ENCODE assay signal across 8 mouse cellular contexts in genomic region chr16:30549966-30550747, GRCm38 (mm10). TPM values are rescaled to one million over a fixed set of nuclear protein-coding genes. Genes with fewer than 3 reads are reported as not detected.
DNase-seq lines count a peak whose midpoint lies in the region; ATAC-seq and TF ChIP-seq lines count a peak whose summit lies in the region.

No protein-coding gene starts in this region.

- H3K4me3 ChIP-seq in embryonic facial prominence, embryonic 10.5 days: peak overlapping the region; percentile 76
- peak overlapping the region; percentile 65 for H3K4me3 ChIP-seq in intestine, postnatal 0 days (ENCODE audit: low read depth, low read length)
- H3K4me3 ChIP-seq in midbrain, embryonic 11.5 days (ENCODE audit: low read depth, low read length): peak overlapping the region; percentile 74

- peaks cover 14% of the 10 kb centered on the region for H3K27me3 ChIP-seq in embryonic facial prominence, embryonic 10.5 days (replicated peaks; ENCODE audit: low read depth, poor library complexity, severe bottlenecking)
- no peaks in the 10 kb centered on the region for H3K27me3 ChIP-seq in intestine, postnatal 0 days (replicated peaks; ENCODE audit: control insufficient read depth, insufficient read depth, low read length)
- no peaks in the 10 kb centered on the region for H3K27me3 ChIP-seq in midbrain, embryonic 11.5 days (ENCODE audit: control insufficient read depth, insufficient read depth, low read length)

- peak; percentile 70 for DNase-seq in urinary bladder, adult 2 months (ENCODE audit: low spot score)
- no peak for DNase-seq in urinary bladder, postnatal 10 days (ENCODE audit: low spot score)
- DNase-seq in embryonic facial prominence, embryonic 10.5 days (ENCODE audit: low spot score): peak; percentile 91
- peak; percentile 99 for DNase-seq in heart, adult 11 months
- DNase-seq in left cerebral cortex, postnatal 4 days: peak; percentile 79
- DNase-seq in midbrain, embryonic 11.5 days (ENCODE audit: low spot score, missing footprints): peak; percentile 99
- DNase-seq in right cerebral cortex, postnatal 4 days: peak; percentile 88

- peak overlapping the region; percentile 77 for H3K9ac ChIP-seq in intestine, postnatal 0 days (ENCODE audit: low read depth, low read length)
- peak overlapping the region; percentile 97 for H3K9ac ChIP-seq in midbrain, embryonic 11.5 days (ENCODE audit: low read length)

- ATAC-seq in intestine, postnatal 0 days: peak; percentile 89
- ATAC-seq in midbrain, embryonic 11.5 days (ENCODE audit: low FRiP score): peak; percentile 95

- peak; percentile 95 for TF ChIP-seq CTCF in intestine, postnatal 0 days (IDR thresholded peaks at IDR 0.05; ENCODE audit: low read depth)

- H3K27ac ChIP-seq in embryonic facial prominence, embryonic 10.5 days (replicated peaks): peak overlapping the region; percentile 95
- no peak overlapping the region; the same call in 1 of the 2 replicates for H3K27ac ChIP-seq in intestine, postnatal 0 days (ENCODE audit: low read depth, low read length)
- H3K27ac ChIP-seq in midbrain, embryonic 11.5 days (ENCODE audit: low read depth, low read length): no peak overlapping the region; the same call in 1 of the 2 replicates

- intact Hi-C loops in left cerebral cortex, postnatal 4 days (cut with DNase I): no loop called here

- H3K9me3 ChIP-seq in embryonic facial prominence, embryonic 10.5 days: peaks cover 8% of the 10 kb centered on the region; the same call in 1 of the 2 replicates
- peaks cover 2% of the 10 kb centered on the region; the same call in 1 of the 2 replicates for H3K9me3 ChIP-seq in intestine, postnatal 0 days (ENCODE audit: control insufficient read depth)
- 0 out of 2 replicates have a peak, but pooled peaks cover 2% of the 10 kb centered on the region for H3K9me3 ChIP-seq in midbrain, embryonic 11.5 days (ENCODE audit: control insufficient read depth, low read length)

- WGBS in embryonic facial prominence, embryonic 10.5 days: under 1% methylated on average over 63 of the region's 63 CpGs
- WGBS in intestine, postnatal 0 days: under 1% methylated on average over 61 of the region's 63 CpGs
- WGBS in midbrain, embryonic 11.5 days: under 1% methylated on average over 62 of the region's 63 CpGs

- H3K4me1 ChIP-seq in embryonic facial prominence, embryonic 10.5 days: peaks cover 21% of the 10 kb centered on the region
- H3K4me1 ChIP-seq in intestine, postnatal 0 days (replicated peaks; ENCODE audit: control insufficient read depth, insufficient read depth, low read length): 0 out of 2 replicates have a peak, but pooled peaks cover 3% of the 10 kb centered on the region
- 0 out of 2 replicates have a peak, but pooled peaks cover 2% of the 10 kb centered on the region for H3K4me1 ChIP-seq in midbrain, embryonic 11.5 days (ENCODE audit: control insufficient read depth, insufficient read depth, low read length)

- peaks cover 26% of the 10 kb centered on the region for H3K36me3 ChIP-seq in embryonic facial prominence, embryonic 10.5 days (replicated peaks)
- H3K36me3 ChIP-seq in intestine, postnatal 0 days (ENCODE audit: control insufficient read depth, insufficient read depth): no peaks in the 10 kb centered on the region
- H3K36me3 ChIP-seq in midbrain, embryonic 11.5 days (ENCODE audit: control insufficient read depth, insufficient read depth, low read length): peaks cover 6% of the 10 kb centered on the region

- peak overlapping the region; percentile 99 for H3K4me2 ChIP-seq in intestine, postnatal 0 days (replicated peaks; ENCODE audit: low read depth)
- H3K4me2 ChIP-seq in midbrain, embryonic 11.5 days: peak overlapping the region; percentile 69

RNA-seq across cellular contexts. Expression of gene Tmem44, which starts 0.5 kb away (rescaled TPM):
- polyA plus RNA-seq in urinary bladder, adult 2 months (2012; rRNA removed): 6.2 and 6.3 TPM in 2 replicates
- 25.1 and 25.2 TPM in 2 replicates for polyA plus RNA-seq in embryonic facial prominence, embryonic 10.5 days (2016; fragmentation: Nextera tagmentation; extraction: Ambion mirVana)
- 2.9 and 3.1 TPM in 2 replicates for polyA plus RNA-seq in intestine, postnatal 0 days (2015; fragmentation: Nextera tagmentation; extraction: Ambion mirVana)
- total RNA-seq in left cerebral cortex, postnatal 4 days (2021): 100 to 1,000 TPM; 101 to 112 TPM
- 26.6 and 27.9 TPM in 2 replicates for polyA plus RNA-seq in midbrain, embryonic 11.5 days (2014; fragmentation: Nextera tagmentation; extraction: Ambion mirVana)

RNA-seq across cellular contexts. Expression of gene Lsg1, which starts 37.2 kb away (rescaled TPM):
- polyA plus RNA-seq in urinary bladder, adult 2 months (2012; rRNA removed): 22.0 and 22.5 TPM in 2 replicates
- 87.1 and 95.3 TPM in 2 replicates for polyA plus RNA-seq in embryonic facial prominence, embryonic 10.5 days (2016; fragmentation: Nextera tagmentation; extraction: Ambion mirVana)
- polyA plus RNA-seq in intestine, postnatal 0 days (2015; fragmentation: Nextera tagmentation; extraction: Ambion mirVana): 23.1 and 24.5 TPM in 2 replicates
- total RNA-seq in left cerebral cortex, postnatal 4 days (2021): 10 to 100 TPM; 28.6 to 29.8 TPM
- 84.7 and 89.3 TPM in 2 replicates for polyA plus RNA-seq in midbrain, embryonic 11.5 days (2014; fragmentation: Nextera tagmentation; extraction: Ambion mirVana)

RNA-seq across cellular contexts. Expression of gene Fam43a, which starts 49.4 kb away (rescaled TPM):
- 9.3 and 9.7 TPM in 2 replicates for polyA plus RNA-seq in urinary bladder, adult 2 months (2012; rRNA removed)
- 23.2 and 24.1 TPM in 2 replicates for polyA plus RNA-seq in embryonic facial prominence, embryonic 10.5 days (2016; fragmentation: Nextera tagmentation; extraction: Ambion mirVana)
- polyA plus RNA-seq in intestine, postnatal 0 days (2015; fragmentation: Nextera tagmentation; extraction: Ambion mirVana): 5.6 and 5.9 TPM in 2 replicates
- 10 to 100 TPM; 11.5 to 12.7 TPM for total RNA-seq in left cerebral cortex, postnatal 4 days (2021)
- polyA plus RNA-seq in midbrain, embryonic 11.5 days (2014; fragmentation: Nextera tagmentation; extraction: Ambion mirVana): 5.4 and 6.1 TPM in 2 replicates
